Mouse (Mus musculus) lung, embryonic 15.5 days (tissue): Measurements from ENCODE around the gene Slc24a2. TPM values are rescaled to one million over a fixed set of nuclear protein-coding genes. Genes with fewer than 3 reads are reported as not detected.

Source experiments
- ATAC-seq: fragments of 200-750 bp; cut with Nextera tagmentation; 2 replicates; pipeline ENCODE4 v1.8.0; 2017; ENCODE audit warnings: moderate number of reproducible peaks, borderline replicate concordance; ENCODE audit not compliant: low FRiP score, low TSS enrichment; ENCODE audit errors: extremely low read depth
- H3K27ac ChIP-seq: fragments of 300-500 bp; sonication (generic); 2 replicates; pipeline ENCODE4 v1.5.1; 2015; ENCODE audit warnings: moderate library complexity, mild to moderate bottlenecking, inconsistent platforms
- H3K27me3 ChIP-seq: fragments of 300-500 bp; sonication (generic); 2 replicates; pipeline ENCODE4 v1.6.1; 2015; ENCODE audit warnings: inconsistent platforms
- H3K36me3 ChIP-seq: fragments of 300-500 bp; sonication (generic); 2 replicates; pipeline ENCODE4 v1.6.1; 2015; ENCODE audit warnings: inconsistent platforms
- H3K4me1 ChIP-seq: fragments of 300-500 bp; sonication (generic); 2 replicates; pipeline ENCODE4 v1.6.1; 2015; ENCODE audit warnings: inconsistent platforms
- H3K4me2 ChIP-seq: fragments of 300-500 bp; sonication (generic); 2 replicates; pipeline ENCODE4 v1.6.1; 2015; ENCODE audit warnings: inconsistent platforms, mild to moderate bottlenecking, moderate library complexity
- H3K4me3 ChIP-seq: fragments of 300-500 bp; sonication (generic); 2 replicates; pipeline ENCODE4 v1.5.1; 2015; ENCODE audit warnings: mild to moderate bottlenecking, inconsistent platforms
- H3K9ac ChIP-seq: fragments of 300-500 bp; sonication (generic); 2 replicates; pipeline ENCODE4 v1.6.1; 2015; ENCODE audit warnings: inconsistent platforms
- H3K9me3 ChIP-seq: fragments of 300-500 bp; sonication (generic); 2 replicates; pipeline ENCODE4 v1.6.1; 2016; ENCODE audit warnings: inconsistent platforms
- WGBS: fragments of 180-500 bp; shearing (Covaris S2); methylation state at CpG from one replicate; pipeline ENCODE4 v1.1.7; 2015; 5-methylcytosine and 5-hydroxymethylcytosine counted together
- polyA plus RNA-seq: library from polyadenylated mRNA; unstranded; fragments of >200 nt; fragmentation: Nextera tagmentation; extraction: Ambion mirVana; gene quantifications from 2 replicates; pipeline ENCODE4 v1.2.1, GENCODE M21; 2015

Slc24a2 gene
- 0.15 and 0.34 TPM in 2 replicates for polyA plus RNA-seq

- Histone ChIP-seq H3K27me3 (peaks cover 22% of the 10 kb centered on the region), H3K9me3 (no peaks in the 10 kb centered on the region), H3K36me3 (no peaks in the 10 kb centered on the region), H3K4me2 (peak within 1 kb of the TSS; percentile 98), H3K4me1 (peaks cover 12% of the 10 kb centered on the region), H3K9ac (peak within 1 kb of the TSS; percentile 27; the same call in 1 of the 2 replicates), H3K27ac (no peak within 1 kb of the TSS), H3K4me3 (peak within 1 kb of the TSS; percentile 53)
- under 1% methylated on average over 60 of the region's 62 CpGs for WGBS
- ATAC-seq: peak; percentile 96
Observed at GRCm38 (mm10) chr4:87229960-87230551, at the start of gene Slc24a2. Slc24a2 (minus strand) TSS chr4:87230477.

GRCm38 (mm10) chr4:87274825-87275224 is 44.5 kb upstream of the Slc24a2 start:
- Histone ChIP-seq H3K4me1 (no peaks in the 10 kb centered on the region), H3K27ac (no peak overlapping the region), H3K27me3 (no peaks in the 10 kb centered on the region), H3K36me3 (no peaks in the 10 kb centered on the region), H3K9me3 (no peaks in the 10 kb centered on the region), H3K4me2 (no peak overlapping the region), H3K4me3 (no peak overlapping the region), H3K9ac (no peak overlapping the region)
- no peak for ATAC-seq
- 10% methylated on average over 1 of the region's 1 CpGs for WGBS

- no peaks in the 10 kb centered on the region for H3K4me1 ChIP-seq
- H3K4me2 ChIP-seq: no peak overlapping the region
- no peak overlapping the region for H3K9ac ChIP-seq
- no peak overlapping the region for H3K4me3 ChIP-seq
- H3K36me3 ChIP-seq: no peaks in the 10 kb centered on the region
- no peak overlapping the region for H3K27ac ChIP-seq
- WGBS: 66% methylated on average over 2 of the region's 2 CpGs
- H3K9me3 ChIP-seq: no peaks in the 10 kb centered on the region
- no peaks in the 10 kb centered on the region for H3K27me3 ChIP-seq
- no peak for ATAC-seq
Observed at GRCm38 (mm10) chr4:87274276-87274675, 44.0 kb upstream of the Slc24a2 start.

- Histone ChIP-seq H3K27ac (no peak overlapping the region), H3K9me3 (no peaks in the 10 kb centered on the region), H3K4me1 (no peaks in the 10 kb centered on the region), H3K27me3 (no peaks in the 10 kb centered on the region), H3K9ac (no peak overlapping the region), H3K4me2 (no peak overlapping the region), H3K36me3 (no peaks in the 10 kb centered on the region), H3K4me3 (no peak overlapping the region)
- no peak for ATAC-seq
- WGBS: 90% methylated on average over 3 of the region's 3 CpGs
Observed at GRCm38 (mm10) chr4:87273476-87273875, 43.2 kb upstream of the Slc24a2 start.

GRCm38 (mm10) chr4:87229224-87229959 is 885 bp downstream of the Slc24a2 start:
- ATAC-seq: no peak
- Histone ChIP-seq H3K4me3 (peak overlapping the region; percentile 53), H3K27ac (no peak overlapping the region), H3K4me1 (peaks cover 12% of the 10 kb centered on the region), H3K36me3 (no peaks in the 10 kb centered on the region), H3K27me3 (peaks cover 22% of the 10 kb centered on the region), H3K9ac (no peak overlapping the region), H3K4me2 (peak overlapping the region; percentile 98), H3K9me3 (no peaks in the 10 kb centered on the region)
- 15% methylated on average over 14 of the region's 14 CpGs for WGBS

GRCm38 (mm10) chr4:87221586-87221985 is 8.7 kb downstream of the Slc24a2 start:
- H3K9me3 ChIP-seq: no peaks in the 10 kb centered on the region
- H3K9ac ChIP-seq: no peak overlapping the region
- H3K27me3 ChIP-seq: no peaks in the 10 kb centered on the region
- ATAC-seq: no peak
- WGBS: 35% methylated on average over 2 of the region's 2 CpGs
- H3K27ac ChIP-seq: no peak overlapping the region
- H3K4me1 ChIP-seq: no peaks in the 10 kb centered on the region
- no peak overlapping the region for H3K4me2 ChIP-seq
- no peak overlapping the region for H3K4me3 ChIP-seq
- H3K36me3 ChIP-seq: no peaks in the 10 kb centered on the region

GRCm38 (mm10) chr4:87218196-87218595 is 12.1 kb downstream of the Slc24a2 start:
- Histone ChIP-seq H3K4me2 (no peak overlapping the region), H3K9me3 (no peaks in the 10 kb centered on the region), H3K9ac (no peak overlapping the region), H3K4me1 (no peaks in the 10 kb centered on the region), H3K27ac (no peak overlapping the region), H3K4me3 (no peak overlapping the region), H3K36me3 (no peaks in the 10 kb centered on the region), H3K27me3 (no peaks in the 10 kb centered on the region)
- ATAC-seq: no peak
- 60% methylated on average over 5 of the region's 5 CpGs for WGBS

- H3K36me3 ChIP-seq: no peaks in the 10 kb centered on the region
- no peak overlapping the region for H3K27ac ChIP-seq
- no peak overlapping the region for H3K9ac ChIP-seq
- no peaks in the 10 kb centered on the region for H3K4me1 ChIP-seq
- no peak overlapping the region for H3K4me3 ChIP-seq
- H3K27me3 ChIP-seq: no peaks in the 10 kb centered on the region
- no peak overlapping the region for H3K4me2 ChIP-seq
- 51% methylated on average over 6 of the region's 6 CpGs for WGBS
- no peaks in the 10 kb centered on the region for H3K9me3 ChIP-seq
- ATAC-seq: no peak
Observed at GRCm38 (mm10) chr4:87211344-87211978, 18.8 kb downstream of the Slc24a2 start.

GRCm38 (mm10) chr4:87210533-87210932 is 19.7 kb downstream of the Slc24a2 start:
- no peaks in the 10 kb centered on the region for H3K4me1 ChIP-seq

GRCm38 (mm10) chr4:87202081-87202480 is 28.2 kb downstream of the Slc24a2 start:
- Histone ChIP-seq H3K27ac (no peak overlapping the region), H3K27me3 (no peaks in the 10 kb centered on the region)
- 50% methylated on average over 2 of the region's 2 CpGs for WGBS

More at GRCm38 (mm10) chr4:87210533-87210932, 19.7 kb downstream of the Slc24a2 start:
- no peak overlapping the region for H3K4me2 ChIP-seq
- H3K4me3 ChIP-seq: no peak overlapping the region
- no peaks in the 10 kb centered on the region for H3K9me3 ChIP-seq
- no peak for ATAC-seq
- no peak overlapping the region for H3K9ac ChIP-seq
- WGBS: 41% methylated on average over 3 of the region's 3 CpGs
- H3K27me3 ChIP-seq: no peaks in the 10 kb centered on the region
- H3K27ac ChIP-seq: no peak overlapping the region
- no peaks in the 10 kb centered on the region for H3K36me3 ChIP-seq

GRCm38 (mm10) chr4:87201229-87201628 is 29.0 kb downstream of the Slc24a2 start:
- WGBS: 54% methylated on average over 3 of the region's 3 CpGs
- ATAC-seq: no peak

More at GRCm38 (mm10) chr4:87202081-87202480, 28.2 kb downstream of the Slc24a2 start:
- Histone ChIP-seq H3K4me2 (no peak overlapping the region), H3K4me1 (no peaks in the 10 kb centered on the region), H3K9ac (no peak overlapping the region), H3K36me3 (no peaks in the 10 kb centered on the region), H3K4me3 (no peak overlapping the region), H3K9me3 (no peaks in the 10 kb centered on the region)
- no peak for ATAC-seq

More at GRCm38 (mm10) chr4:87201229-87201628, 29.0 kb downstream of the Slc24a2 start:
- Histone ChIP-seq H3K4me3 (no peak overlapping the region), H3K9ac (no peak overlapping the region), H3K9me3 (no peaks in the 10 kb centered on the region), H3K36me3 (no peaks in the 10 kb centered on the region), H3K4me2 (no peak overlapping the region), H3K4me1 (no peaks in the 10 kb centered on the region), H3K27ac (no peak overlapping the region), H3K27me3 (no peaks in the 10 kb centered on the region)
